Mouse (Mus musculus) liver, adult 2 months (tissue): ENCODE data around the gene Rangap1. TPM values are rescaled to one million over a fixed set of nuclear protein-coding genes. Genes with fewer than 3 reads are reported as not detected.
"Not testable (repeated sequence)": the region's sequence is repeated elsewhere in the genome, so short reads cannot be mapped to it uniquely, and the experiment has no call there.

Experiments used
- DNase-seq: peaks from one replicate; pipeline ENCODE4 v3.0.0-alpha.2; 2011; ENCODE audit warnings: low read depth, low spot score; ENCODE audit errors: extremely low read depth
- H3K27ac ChIP-seq: fragments of 200-500 bp; replicated peaks from 2 replicates; pipeline ENCODE4 v1.5.1; 2012; ENCODE audit warnings: low read depth, mild to moderate bottlenecking, control low read depth, inconsistent platforms, low read length; ENCODE audit not compliant: insufficient read depth
- H3K27me3 ChIP-seq: fragments of 200-500 bp; 2 replicates; pipeline ENCODE4 v1.6.1; 2012; ENCODE audit warnings: mild to moderate bottlenecking, moderate library complexity, low read length, inconsistent platforms; ENCODE audit not compliant: control insufficient read depth, insufficient read depth
- H3K36me3 ChIP-seq: fragments of 200-500 bp; 2 replicates; pipeline ENCODE4 v1.6.1; 2012; ENCODE audit warnings: low read length, inconsistent platforms; ENCODE audit not compliant: control insufficient read depth, insufficient read depth
- H3K4me1 ChIP-seq: fragments of 200-500 bp; 2 replicates; pipeline ENCODE4 v1.6.1; 2011; ENCODE audit warnings: low read length; ENCODE audit not compliant: control insufficient read depth, insufficient read depth
- H3K4me3 ChIP-seq: fragments of 200-500 bp; 2 replicates; pipeline ENCODE4 v1.5.1; 2011; ENCODE audit warnings: low read depth, mild to moderate bottlenecking, control low read depth, low read length, moderate library complexity; ENCODE audit not compliant: insufficient read depth
- H3K79me2 ChIP-seq: fragments of 200-500 bp; 2 replicates; pipeline ENCODE4 v1.6.1; 2012; ENCODE audit warnings: inconsistent platforms, mild to moderate bottlenecking, low read length, moderate library complexity; ENCODE audit not compliant: control insufficient read depth, insufficient read depth
- H3K9ac ChIP-seq: fragments of 200-500 bp; 2 replicates; pipeline ENCODE4 v1.6.1; 2012; ENCODE audit warnings: low read depth, mild to moderate bottlenecking, control low read depth, inconsistent platforms, low read length
- CTCF ChIP-seq: fragments of 200-500 bp; IDR thresholded peaks from 2 replicates; pipeline ENCODE4 v1.5.1; 2011; ENCODE audit warnings: low read depth, low read length, control low read depth
- POLR2A ChIP-seq: fragments of 200-500 bp; IDR thresholded peaks from 2 replicates; pipeline ENCODE4 v1.6.1; 2011; ENCODE audit warnings: low read length, control low read depth; ENCODE audit not compliant: insufficient read depth; ENCODE audit errors: extremely low read depth
- WGBS: fragments of 180-500 bp; shearing (Covaris S2); methylation state at CpG from one replicate; pipeline ENCODE4 v1.1.7; 2018; 5-methylcytosine and 5-hydroxymethylcytosine counted together
- polyA plus RNA-seq: library from polyadenylated mRNA; depleted of rRNA; stranded (reverse); fragments of >200 nt; gene quantifications from 2 replicates; pipeline ENCODE4 v1.2.3, GENCODE M21; 2012
- total RNA-seq: library from RNA; depleted of rRNA; stranded (reverse); fragments of >200 nt; gene quantifications from 2 replicates; pipeline ENCODE4 v1.2.3, GENCODE M21; 2014

The Rangap1 gene
- total and polyA plus RNA-seq, 2 experiments = 24.8 to 32.8 TPM

- Histone ChIP-seq H3K79me2 (peaks cover 13% of the 10 kb centered on the region; the same call in 1 of the 2 replicates), H3K4me3 (no peak overlapping the region), H3K36me3 (no peaks in the 10 kb centered on the region), H3K4me1 (peaks cover 5% of the 10 kb centered on the region; the same call in 1 of the 2 replicates), H3K27me3 (no peaks in the 10 kb centered on the region), H3K27ac (no peak overlapping the region), H3K9ac (no peak overlapping the region)
- no peak for TF ChIP-seq CTCF
- TF ChIP-seq POLR2A = no peak
- DNase-seq = no peak
- WGBS = 82% methylated on average over 5 of the region's 5 CpGs
Measured at GRCm38 (mm10) chr15:81758701-81759100, 13.4 kb upstream of the Rangap1 start.

GRCm38 (mm10) chr15:81753669-81754068 lies 8.3 kb upstream of the Rangap1 start:
- Histone ChIP-seq H3K27ac (no peak overlapping the region), H3K79me2 (peaks cover 12% of the 10 kb centered on the region; the same call in 1 of the 2 replicates), H3K4me1 (no peaks in the 10 kb centered on the region), H3K9ac (no peak overlapping the region), H3K27me3 (no peaks in the 10 kb centered on the region), H3K36me3 (no peaks in the 10 kb centered on the region), H3K4me3 (no peak overlapping the region)
- no peak for TF ChIP-seq CTCF
- TF ChIP-seq POLR2A = no peak
- WGBS = 96% methylated on average over 9 of the region's 9 CpGs
- no peak for DNase-seq

GRCm38 (mm10) chr15:81749742-81750141 lies 4.4 kb upstream of the Rangap1 start:
- no peaks in the 10 kb centered on the region for H3K27me3 ChIP-seq
- TF ChIP-seq POLR2A = no peak
- no peak for TF ChIP-seq CTCF
- peak; percentile 52 for DNase-seq
- H3K79me2 ChIP-seq = peaks cover 12% of the 10 kb centered on the region; the same call in 1 of the 2 replicates
- no peak overlapping the region for H3K27ac ChIP-seq
- H3K4me3 ChIP-seq = no peak overlapping the region
- no peaks in the 10 kb centered on the region for H3K4me1 ChIP-seq
- H3K36me3 ChIP-seq = no peaks in the 10 kb centered on the region
- no peak overlapping the region for H3K9ac ChIP-seq
- 50% methylated on average over 14 of the region's 14 CpGs for WGBS

- TF ChIP-seq CTCF (no peak), POLR2A (no peak)
Measured at GRCm38 (mm10) chr15:81745601-81746114, 328 bp upstream of the Rangap1 start.

GRCm38 (mm10) chr15:81742368-81742767 lies 3.0 kb downstream of the Rangap1 start:
- H3K27ac ChIP-seq, H3K4me1 ChIP-seq, DNase-seq, H3K79me2 ChIP-seq, H3K27me3 ChIP-seq, H3K36me3 ChIP-seq, H3K4me3 ChIP-seq, H3K9ac ChIP-seq: not testable (repeated sequence)
- WGBS = 45% methylated on average over 2 of the region's 2 CpGs

More at GRCm38 (mm10) chr15:81745601-81746114, 328 bp upstream of the Rangap1 start:
- no peaks in the 10 kb centered on the region for H3K36me3 ChIP-seq
- H3K4me1 ChIP-seq = 0 out of 2 replicates have a peak, but pooled peaks cover 1% of the 10 kb centered on the region
- H3K4me3 ChIP-seq = peak overlapping the region; percentile 67
- peak overlapping the region; percentile 27; the same call in 1 of the 2 replicates for H3K27ac ChIP-seq
- 1% methylated on average over 33 of the region's 33 CpGs for WGBS
- H3K27me3 ChIP-seq = no peaks in the 10 kb centered on the region
- H3K79me2 ChIP-seq = peaks cover 3% of the 10 kb centered on the region; the same call in 1 of the 2 replicates
- no peak for DNase-seq
- peak overlapping the region; percentile 74 for H3K9ac ChIP-seq

GRCm38 (mm10) chr15:81739924-81740323 lies 5.4 kb downstream of the Rangap1 start:
- no peak for DNase-seq
- TF ChIP-seq CTCF (0 out of 2 replicates have a peak, but pooled peaks have one; percentile 12), POLR2A (no peak)
- Histone ChIP-seq H3K79me2 (no peaks in the 10 kb centered on the region), H3K9ac (no peak overlapping the region), H3K27me3 (no peaks in the 10 kb centered on the region), H3K36me3 (no peaks in the 10 kb centered on the region), H3K27ac (no peak overlapping the region), H3K4me1 (0 out of 2 replicates have a peak, but pooled peaks cover 1% of the 10 kb centered on the region), H3K4me3 (no peak overlapping the region)
- WGBS = 31% methylated on average over 2 of the region's 2 CpGs
